Mouse (Mus musculus) small intestine, adult 2 months (tissue): ENCODE measurements around the gene Shoc2. TPM values are rescaled to one million over a fixed set of nuclear protein-coding genes. Genes with fewer than 3 reads are reported as not detected.
"Not testable (repeated sequence)": the region's sequence is repeated elsewhere in the genome, so short reads cannot be mapped to it uniquely, and the experiment has no call there.

ENCODE experiments used
- H3K27ac ChIP-seq: fragments of 200-500 bp; 2 replicates; pipeline ENCODE4 v1.5.1; 2012; ENCODE audit warnings: low read depth, low read length, control low read depth, inconsistent platforms; ENCODE audit not compliant: insufficient read depth
- H3K27me3 ChIP-seq: fragments of 200-500 bp; 2 replicates; pipeline ENCODE4 v1.6.1; 2012; ENCODE audit warnings: mild to moderate bottlenecking, moderate library complexity, low read length, inconsistent platforms; ENCODE audit not compliant: control insufficient read depth, insufficient read depth
- H3K36me3 ChIP-seq: fragments of 200-500 bp; 2 replicates; pipeline ENCODE4 v1.6.1; 2012; ENCODE audit warnings: mild to moderate bottlenecking, low read length, control low read depth, inconsistent platforms; ENCODE audit not compliant: control insufficient read depth, insufficient read depth
- H3K4me1 ChIP-seq: fragments of 200-500 bp; 2 replicates; pipeline ENCODE4 v1.6.1; 2012; ENCODE audit warnings: low read length, inconsistent platforms, mixed read lengths; ENCODE audit not compliant: control insufficient read depth, insufficient read depth, insufficient read length
- H3K4me3 ChIP-seq: fragments of 200-500 bp; 2 replicates; pipeline ENCODE4 v1.5.1; 2012; ENCODE audit warnings: low read depth, mild to moderate bottlenecking, control low read depth, inconsistent platforms, low read length, moderate library complexity
- CTCF ChIP-seq: fragments of 200-500 bp; IDR thresholded peaks from 2 replicates; pipeline ENCODE4 v1.5.1; 2012; ENCODE audit warnings: low read depth, mild to moderate bottlenecking, control low read depth, inconsistent platforms, low read length, moderate library complexity, mixed read lengths; ENCODE audit not compliant: insufficient replicate concordance, insufficient read length; ENCODE audit errors: extremely low read depth
- POLR2A ChIP-seq: fragments of 200-500 bp; IDR thresholded peaks from 2 replicates; pipeline ENCODE4 v1.6.1; 2012; ENCODE audit warnings: low read depth, mild to moderate bottlenecking, control low read depth, inconsistent platforms, low read length, moderate library complexity
- WGBS: fragments of 180-500 bp; shearing (Covaris S2); methylation state at CpG from one replicate; pipeline ENCODE4 v1.1.7; 2018; 5-methylcytosine and 5-hydroxymethylcytosine counted together
- polyA plus RNA-seq: library from polyadenylated mRNA; depleted of rRNA; stranded (reverse); fragments of >200 nt; gene quantifications from 2 replicates; pipeline ENCODE4 v1.2.3, GENCODE M21; 2012

Shoc2 gene
- polyA plus RNA-seq, 1 experiment, result 8.7 TPM

GRCm38 (mm10) chr19:53914950-53915349, 29.2 kb upstream of the Shoc2 start:
- Histone ChIP-seq H3K4me3 (no peak overlapping the region), H3K27ac (no peak overlapping the region), H3K4me1 (no peaks in the 10 kb centered on the region), H3K36me3 (peaks cover 72% of the 10 kb centered on the region), H3K27me3 (no peaks in the 10 kb centered on the region)
- no peak for TF ChIP-seq POLR2A
- TF ChIP-seq CTCF, result no peak
- 51% methylated on average over 4 of the region's 4 CpGs for WGBS

GRCm38 (mm10) chr19:53919541-53919940, 24.6 kb upstream of the Shoc2 start:
- Histone ChIP-seq H3K4me1 (no peaks in the 10 kb centered on the region), H3K4me3 (no peak overlapping the region), H3K27ac (no peak overlapping the region), H3K27me3 (no peaks in the 10 kb centered on the region), H3K36me3 (peaks cover 69% of the 10 kb centered on the region)
- TF ChIP-seq POLR2A (no peak), CTCF (no peak)
- WGBS, result 84% methylated on average over 10 of the region's 10 CpGs

- not testable (repeated sequence) for H3K27me3 ChIP-seq, H3K27ac ChIP-seq, H3K4me3 ChIP-seq, H3K4me1 ChIP-seq
- H3K36me3 ChIP-seq, result peaks cover 53% of the 10 kb centered on the region
- WGBS, result 97% methylated on average over 3 of the region's 3 CpGs
Observed at GRCm38 (mm10) chr19:53921996-53922395, 22.1 kb upstream of the Shoc2 start.

- TF ChIP-seq CTCF (no peak), POLR2A (no peak)
- Histone ChIP-seq H3K4me1 (no peaks in the 10 kb centered on the region), H3K27me3 (no peaks in the 10 kb centered on the region), H3K27ac (no peak overlapping the region), H3K4me3 (no peak overlapping the region), H3K36me3 (peaks cover 53% of the 10 kb centered on the region)
- WGBS, result 82% methylated on average over 2 of the region's 2 CpGs
Observed at GRCm38 (mm10) chr19:53925338-53925751, 18.8 kb upstream of the Shoc2 start.

- no peak overlapping the region for H3K27ac ChIP-seq
- H3K4me3 ChIP-seq, result no peak overlapping the region
- WGBS, result 98% methylated on average over 1 of the region's 1 CpGs
- TF ChIP-seq CTCF, result no peak
- TF ChIP-seq POLR2A, result no peak
- H3K4me1 ChIP-seq, result no peaks in the 10 kb centered on the region
- no peaks in the 10 kb centered on the region for H3K27me3 ChIP-seq
- H3K36me3 ChIP-seq, result peaks cover 54% of the 10 kb centered on the region
Observed at GRCm38 (mm10) chr19:53926705-53927104, 17.4 kb upstream of the Shoc2 start.

- H3K36me3 ChIP-seq, result peaks cover 45% of the 10 kb centered on the region
- H3K4me3 ChIP-seq, result no peak overlapping the region
- WGBS, result 84% methylated on average over 3 of the region's 3 CpGs
- no peaks in the 10 kb centered on the region for H3K4me1 ChIP-seq
- TF ChIP-seq CTCF, result no peak
- no peak overlapping the region for H3K27ac ChIP-seq
- H3K27me3 ChIP-seq, result no peaks in the 10 kb centered on the region
Observed at GRCm38 (mm10) chr19:53929218-53929617, 14.9 kb upstream of the Shoc2 start.

- TF ChIP-seq CTCF, result no peak
- no peak for TF ChIP-seq POLR2A
- Histone ChIP-seq H3K4me1 (no peaks in the 10 kb centered on the region), H3K36me3 (peaks cover 41% of the 10 kb centered on the region), H3K27ac (no peak overlapping the region), H3K27me3 (no peaks in the 10 kb centered on the region), H3K4me3 (no peak overlapping the region)
Observed at GRCm38 (mm10) chr19:53933050-53933449, 11.1 kb upstream of the Shoc2 start.

- H3K36me3 ChIP-seq, result peaks cover 35% of the 10 kb centered on the region
- TF ChIP-seq POLR2A, result no peak
- TF ChIP-seq CTCF, result no peak
Observed at GRCm38 (mm10) chr19:53934046-53934445, 10.1 kb upstream of the Shoc2 start.

More at GRCm38 (mm10) chr19:53934046-53934445, 10.1 kb upstream of the Shoc2 start:
- Histone ChIP-seq H3K27me3 (no peaks in the 10 kb centered on the region), H3K27ac (no peak overlapping the region), H3K4me3 (no peak overlapping the region), H3K4me1 (no peaks in the 10 kb centered on the region)
